Mouse (Mus musculus) stomach, postnatal 0 days (tissue): ENCODE data around the gene Pitpnm1.

Source experiments
- CTCF ChIP-seq: IDR thresholded peaks from 2 replicates; pipeline ENCODE4 v1.5.1; 2016; ENCODE audit warnings: antibody characterized with exemption, low read depth, mild to moderate bottlenecking, moderate library complexity
- EP300 ChIP-seq: optimal IDR thresholded peaks from 2 replicates; pipeline ENCODE3; 2016; ENCODE audit warnings: antibody characterized with exemption

GRCm38 (mm10) chr19:4072706-4073424 is 26.9 kb upstream of the Pitpnm1 start:
- TF ChIP-seq CTCF = no peak
- no peak for TF ChIP-seq EP300
